Mouse (Mus musculus): ENCODE results near the gene 9530003J23Rik.
"Not testable (repeated sequence)": the region's sequence is repeated elsewhere in the genome, so short reads cannot be mapped to it uniquely, and the experiment has no call there.

GRCm38 (mm10) chr10:117285584-117285983, 47.1 kb upstream of the 9530003J23Rik start:
- TF ChIP-seq CTCF (conservative IDR thresholded peaks at IDR 0.05; ENCODE audit: low read length); NANOG (IDR thresholded peaks at IDR 0.05; ENCODE audit: borderline replicate concordance, low read length); POU5F1 (IDR thresholded peaks at IDR 0.05; ENCODE audit: borderline replicate concordance, low read length): not testable (repeated sequence)

Measured in E14TG2a.4 (cell line).